12 mouse cellular contexts compared by ENCODE assay signal in genomic region chr12:33244132-33244875, GRCm38 (mm10).
DNase-seq lines count a peak whose midpoint lies in the region; ATAC-seq and TF ChIP-seq lines count a peak whose summit lies in the region.
"Had no signal": no experiment of that assay in that cellular context is flagged by ENCODE, and none has a peak within 500 bp of the region (broad histone marks: within the 10 kb centered on the region; RNA-seq: fewer than 3 reads in every experiment).

No protein-coding gene starts in this region.

- H3K27me3 ChIP-seq in midbrain, embryonic 10.5 days (ENCODE audit: low read depth, poor library complexity, severe bottlenecking) = no peaks in the 10 kb centered on the region
- no peaks in the 10 kb centered on the region for H3K27me3 ChIP-seq in midbrain, embryonic 11.5 days (ENCODE audit: control insufficient read depth, insufficient read depth, low read length)
- H3K27me3 ChIP-seq in hindbrain, embryonic 13.5 days = no peaks in the 10 kb centered on the region
- no peaks in the 10 kb centered on the region for H3K27me3 ChIP-seq in kidney, adult 2 months (replicated peaks; ENCODE audit: control insufficient read depth, insufficient read depth, low read length)
- H3K27me3 ChIP-seq: embryonic facial prominence, embryonic 12.5 days; liver, embryonic 15.5 days had no signal

- ATAC-seq in midbrain, embryonic 11.5 days (ENCODE audit: low FRiP score) = no peak
- ATAC-seq in hindbrain, embryonic 13.5 days (ENCODE audit: low FRiP score) = peak; percentile 38; the same call in 1 of the 2 replicates

- peak overlapping the region; percentile 58 for H3K4me3 ChIP-seq in gastrocnemius, adult 2 months
- no peak overlapping the region for H3K4me3 ChIP-seq in midbrain, embryonic 10.5 days
- H3K4me3 ChIP-seq in midbrain, embryonic 11.5 days (ENCODE audit: low read depth, low read length) = no peak overlapping the region
- H3K4me3 ChIP-seq in hindbrain, embryonic 13.5 days = no peak overlapping the region
- H3K4me3 ChIP-seq in kidney, adult 2 months (ENCODE audit: insufficient read depth, low read depth, low read length) = no peak overlapping the region
- H3K4me3 ChIP-seq: embryonic facial prominence, embryonic 12.5 days; liver, embryonic 15.5 days had no signal

- intact Hi-C loops in gastrocnemius, adult 2 months (cut with DNase I) = no loop called here

- H3K36me3 ChIP-seq in midbrain, embryonic 10.5 days = no peaks in the 10 kb centered on the region
- H3K36me3 ChIP-seq in midbrain, embryonic 11.5 days (ENCODE audit: control insufficient read depth, insufficient read depth, low read length) = no peaks in the 10 kb centered on the region
- no peaks in the 10 kb centered on the region for H3K36me3 ChIP-seq in hindbrain, embryonic 13.5 days
- no peaks in the 10 kb centered on the region for H3K36me3 ChIP-seq in kidney, adult 2 months (ENCODE audit: control insufficient read depth, insufficient read depth, low read length)
- H3K36me3 ChIP-seq: liver, embryonic 15.5 days had no signal

- WGBS in midbrain, embryonic 10.5 days = 87% methylated on average over 15 of the region's 15 CpGs
- WGBS in midbrain, embryonic 11.5 days = 84% methylated on average over 15 of the region's 15 CpGs
- 54% methylated on average over 15 of the region's 15 CpGs for WGBS in hindbrain, embryonic 13.5 days
- WGBS in kidney, adult 2 months = 65% methylated on average over 15 of the region's 15 CpGs

- H3K9me3 ChIP-seq in midbrain, embryonic 10.5 days (replicated peaks) = no peaks in the 10 kb centered on the region
- no peaks in the 10 kb centered on the region for H3K9me3 ChIP-seq in midbrain, embryonic 11.5 days (ENCODE audit: control insufficient read depth, low read length)
- H3K9me3 ChIP-seq in hindbrain, embryonic 13.5 days = no peaks in the 10 kb centered on the region
- H3K9me3 ChIP-seq: liver, embryonic 15.5 days had no signal

- no peak for TF ChIP-seq POLR2A in kidney, adult 2 months (IDR thresholded peaks at IDR 0.05; ENCODE audit: low read depth, low read length)

- no peak overlapping the region for H3K4me2 ChIP-seq in midbrain, embryonic 11.5 days
- H3K4me2 ChIP-seq in hindbrain, embryonic 13.5 days = no peak overlapping the region
- H3K4me2 ChIP-seq: embryonic facial prominence, embryonic 12.5 days; liver, embryonic 15.5 days had no signal

- H3K4me1 ChIP-seq in midbrain, embryonic 10.5 days = peaks cover 37% of the 10 kb centered on the region
- no peaks in the 10 kb centered on the region for H3K4me1 ChIP-seq in midbrain, embryonic 11.5 days (ENCODE audit: control insufficient read depth, insufficient read depth, low read length)
- H3K4me1 ChIP-seq in hindbrain, embryonic 13.5 days (replicated peaks) = peaks cover 78% of the 10 kb centered on the region
- no peaks in the 10 kb centered on the region for H3K4me1 ChIP-seq in kidney, adult 2 months (ENCODE audit: control insufficient read depth, insufficient read depth, low read length)

- H3K27ac ChIP-seq in gastrocnemius, adult 2 months = peak overlapping the region; percentile 89
- H3K27ac ChIP-seq in midbrain, embryonic 10.5 days (replicated peaks) = 0 out of 2 replicates have a peak overlapping the region, but pooled peaks have one; percentile 3
- no peak overlapping the region for H3K27ac ChIP-seq in midbrain, embryonic 11.5 days (ENCODE audit: low read depth, low read length)
- H3K27ac ChIP-seq in hindbrain, embryonic 13.5 days = peak overlapping the region; percentile 56
- H3K27ac ChIP-seq in kidney, adult 2 months (ENCODE audit: insufficient read depth, low read depth, low read length) = no peak overlapping the region
- H3K27ac ChIP-seq: embryonic facial prominence, embryonic 12.5 days; liver, embryonic 15.5 days had no signal

- DNase-seq in gastrocnemius, adult 2 months = peak; percentile 76
- no peak for DNase-seq in gastrocnemius, postnatal 10 days
- no peak for DNase-seq in midbrain, embryonic 10.5 days (ENCODE audit: low spot score)
- no peak for DNase-seq in midbrain, embryonic 11.5 days (ENCODE audit: low spot score, missing footprints)
- peak; percentile 32 for DNase-seq in right cerebral cortex, postnatal 25 days
- DNase-seq in adrenal gland, postnatal 25 days = no peak
- DNase-seq in kidney, adult 2 months = no peak
- DNase-seq: adrenal gland, postnatal 36 days; kidney, adult 18-20 months had no signal

- TF ChIP-seq CTCF in gastrocnemius, adult 2 months (IDR thresholded peaks at IDR 0.05) = no peak
- no peak for TF ChIP-seq CTCF in kidney, adult 2 months (conservative IDR thresholded peaks at IDR 0.05; ENCODE audit: insufficient read depth, insufficient read length, low read depth, low read length)

- no peak overlapping the region for H3K9ac ChIP-seq in midbrain, embryonic 11.5 days (ENCODE audit: low read length)
- 0 out of 2 replicates have a peak overlapping the region, but pooled peaks have one; percentile 35 for H3K9ac ChIP-seq in hindbrain, embryonic 13.5 days
- H3K9ac ChIP-seq: embryonic facial prominence, embryonic 12.5 days; liver, embryonic 15.5 days had no signal

Comparison
In these comparisons a context has a peak if more than half of its experiments do, and no peak if none do; other contexts are left out.
1. DNase-seq: peak in gastrocnemius, adult 2 months (single experiment) and right cerebral cortex, postnatal 25 days (single experiment); none in gastrocnemius, postnatal 10 days (single experiment), midbrain, embryonic 10.5 days (single experiment), midbrain, embryonic 11.5 days (single experiment), adrenal gland, postnatal 25 days (single experiment) and kidney, adult 2 months (single experiment).
2. H3K27ac ChIP-seq: peak in gastrocnemius, adult 2 months (single experiment), midbrain, embryonic 10.5 days (single experiment) and hindbrain, embryonic 13.5 days (single experiment); none in midbrain, embryonic 11.5 days (single experiment) and kidney, adult 2 months (single experiment).